Mouse (Mus musculus) midbrain, embryonic 12.5 days (tissue): ENCODE data around the gene Nkx6-2. TPM values are rescaled to one million over a fixed set of nuclear protein-coding genes. Genes with fewer than 3 reads are reported as not detected.

Source experiments
- ATAC-seq: fragments of 200-750 bp; cut with Nextera tagmentation; 2 replicates; pipeline ENCODE4 v1.8.0; 2017; ENCODE audit warnings: low read depth, moderate TSS enrichment, moderate library complexity; ENCODE audit not compliant: low FRiP score
- H3K27ac ChIP-seq: fragments of 300-500 bp; sonication (generic); replicated peaks from 2 replicates; pipeline ENCODE4 v1.5.1; 2016; ENCODE audit warnings: mild to moderate bottlenecking
- H3K27me3 ChIP-seq: fragments of 300-500 bp; sonication (generic); 2 replicates; pipeline ENCODE4 v1.6.1; 2016; ENCODE audit warnings: mild to moderate bottlenecking
- H3K36me3 ChIP-seq: fragments of 300-500 bp; sonication (generic); 2 replicates; pipeline ENCODE4 v1.6.1; 2016
- H3K4me1 ChIP-seq: fragments of 300-500 bp; sonication (generic); 2 replicates; pipeline ENCODE4 v1.6.1; 2016
- H3K4me2 ChIP-seq: fragments of 300-500 bp; sonication (generic); replicated peaks from 2 replicates; pipeline ENCODE4 v1.6.1; 2016; ENCODE audit warnings: mild to moderate bottlenecking, moderate library complexity
- H3K4me3 ChIP-seq: fragments of 300-500 bp; sonication (generic); 2 replicates; pipeline ENCODE4 v1.5.1; 2016; ENCODE audit warnings: mild to moderate bottlenecking
- H3K9ac ChIP-seq: fragments of 300-500 bp; sonication (generic); replicated peaks from 2 replicates; pipeline ENCODE4 v1.6.1; 2016; ENCODE audit warnings: mild to moderate bottlenecking, moderate library complexity
- H3K9me3 ChIP-seq: fragments of 300-500 bp; sonication (generic); 2 replicates; pipeline ENCODE4 v1.6.1; 2016; ENCODE audit warnings: mild to moderate bottlenecking
- WGBS: fragments of 180-500 bp; shearing (Covaris S2); methylation state at CpG from one replicate; pipeline ENCODE4 v1.1.7; 2016; 5-methylcytosine and 5-hydroxymethylcytosine counted together
- polyA plus RNA-seq: library from polyadenylated mRNA; unstranded; fragments of >200 nt; fragmentation: Nextera tagmentation; extraction: Ambion mirVana; gene quantifications from 2 replicates; pipeline ENCODE4 v1.2.1, GENCODE M21; 2016

Nkx6-2 gene
- polyA plus RNA-seq, 1 experiment from 2014 or later, result 27.4 TPM

- H3K4me1 ChIP-seq, result peaks cover 37% of the 10 kb centered on the region
- peaks cover 100% of the 10 kb centered on the region for H3K27me3 ChIP-seq
- H3K4me3 ChIP-seq, result peak overlapping the region; percentile 22
- no peak overlapping the region for H3K9ac ChIP-seq
- peak overlapping the region; percentile 27 for H3K4me2 ChIP-seq
- 1% methylated on average over 53 of the region's 53 CpGs for WGBS
- H3K36me3 ChIP-seq, result no peaks in the 10 kb centered on the region
- ATAC-seq, result no peak
- H3K9me3 ChIP-seq, result no peaks in the 10 kb centered on the region
- no peak overlapping the region for H3K27ac ChIP-seq
These were observed 1.9 kb upstream of the Nkx6-2 start for GRCm38 (mm10) chr7:139584221-139585175.

DNA sequence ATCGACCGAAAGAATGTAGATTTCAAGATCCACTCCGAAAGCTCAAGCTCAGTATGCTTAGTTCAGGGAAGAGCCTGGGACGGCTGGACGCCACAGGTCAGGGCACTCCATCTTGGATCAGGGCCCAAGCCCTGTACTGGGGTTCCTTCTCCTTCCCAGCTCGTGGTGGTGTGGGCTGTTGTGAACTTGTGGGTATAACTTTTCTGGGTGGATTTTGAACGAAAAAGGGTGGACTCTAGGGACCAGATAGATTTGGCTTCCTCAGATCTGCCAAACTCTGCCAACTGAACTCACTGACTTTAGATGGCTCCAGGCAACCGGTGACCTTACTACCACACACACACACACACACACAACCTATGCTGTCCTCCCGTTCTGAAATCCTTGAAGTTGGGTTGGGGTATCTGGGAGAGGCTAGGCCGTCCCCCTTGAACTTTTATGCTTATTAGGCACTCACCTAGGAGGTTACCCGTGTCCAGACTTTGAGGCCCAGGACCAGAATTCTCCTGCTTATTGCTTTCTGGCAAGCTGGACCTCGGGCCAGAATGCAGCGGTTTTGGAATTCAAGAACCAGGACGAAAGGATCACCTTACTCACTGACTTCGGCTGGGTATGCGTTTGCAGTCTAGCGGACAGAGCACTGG lies 619 bp upstream of the Nkx6-2 start:
- Histone ChIP-seq H3K9me3 (no peaks in the 10 kb centered on the region), H3K4me2 (peak overlapping the region; percentile 61), H3K36me3 (0 out of 2 replicates have a peak, but pooled peaks cover 4% of the 10 kb centered on the region), H3K4me3 (peak overlapping the region; percentile 47; the same call in 1 of the 2 replicates), H3K27ac (no peak overlapping the region), H3K27me3 (peaks cover 100% of the 10 kb centered on the region), H3K9ac (no peak overlapping the region), H3K4me1 (peaks cover 37% of the 10 kb centered on the region)
- ATAC-seq, result no peak
- WGBS, result 11% methylated on average over 17 of the region's 17 CpGs

DNA sequence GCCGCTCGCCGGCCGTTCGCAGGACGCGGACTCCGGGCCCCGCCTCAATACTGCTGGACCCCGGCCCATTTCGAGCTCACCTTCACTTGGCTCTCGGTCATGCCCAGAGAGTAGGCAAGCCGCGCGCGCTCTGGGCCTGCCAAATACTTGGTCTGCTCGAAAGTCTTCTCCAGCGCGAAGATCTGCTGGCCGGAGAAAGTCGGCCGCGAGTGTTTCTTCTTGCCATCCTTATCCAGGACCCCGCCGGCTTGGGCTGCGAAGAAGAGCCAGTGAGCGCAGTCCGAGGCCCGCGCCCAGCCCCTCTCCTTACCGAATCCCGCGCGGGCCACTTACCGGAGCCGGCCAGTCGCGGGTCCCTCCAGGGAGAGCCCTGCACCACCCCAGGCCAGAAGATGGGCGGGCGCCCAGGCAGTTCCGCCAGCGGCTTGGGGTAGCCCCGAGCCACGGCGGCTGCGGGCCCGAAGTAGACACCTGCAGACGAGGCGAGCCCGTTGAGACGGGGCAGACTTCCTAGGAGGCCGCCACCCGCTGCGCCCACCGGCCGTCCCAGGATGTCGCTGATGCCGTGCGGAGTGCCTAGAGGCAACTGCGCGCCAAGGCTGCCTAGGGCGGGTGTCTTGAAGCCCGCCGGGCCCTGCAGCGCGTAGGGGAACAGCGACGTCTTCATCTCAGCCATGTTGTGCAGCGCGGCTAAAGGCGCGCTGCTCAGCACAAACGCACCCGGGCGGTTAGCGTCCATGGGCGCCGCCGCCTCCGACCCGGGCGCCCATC lies 611 bp downstream of the Nkx6-2 start:
- Histone ChIP-seq H3K27ac (peak overlapping the region; percentile 16; the same call in 1 of the 2 replicates), H3K27me3 (peaks cover 100% of the 10 kb centered on the region), H3K4me1 (peaks cover 37% of the 10 kb centered on the region), H3K4me3 (peak overlapping the region; percentile 47), H3K36me3 (0 out of 2 replicates have a peak, but pooled peaks cover 4% of the 10 kb centered on the region), H3K9ac (peak overlapping the region; percentile 42), H3K9me3 (no peaks in the 10 kb centered on the region), H3K4me2 (peak overlapping the region; percentile 61)
- WGBS, result under 1% methylated on average over 82 of the region's 82 CpGs
- ATAC-seq, result peak; percentile 55

- H3K4me2 ChIP-seq, result peak overlapping the region; percentile 61
- 0 out of 2 replicates have a peak, but pooled peaks cover 4% of the 10 kb centered on the region for H3K36me3 ChIP-seq
- WGBS, result under 1% methylated on average over 78 of the region's 78 CpGs
- H3K9me3 ChIP-seq, result no peaks in the 10 kb centered on the region
- ATAC-seq, result no peak
- peaks cover 100% of the 10 kb centered on the region for H3K27me3 ChIP-seq
- no peak overlapping the region; the same call in 1 of the 2 replicates for H3K27ac ChIP-seq
- peaks cover 37% of the 10 kb centered on the region for H3K4me1 ChIP-seq
- H3K4me3 ChIP-seq, result peak overlapping the region; percentile 47
- H3K9ac ChIP-seq, result peak overlapping the region; percentile 42; the same call in 1 of the 2 replicates
These were observed 1.5 kb downstream of the Nkx6-2 start for GRCm38 (mm10) chr7:139580851-139581775.

- Histone ChIP-seq H3K4me3 (peak overlapping the region; percentile 47), H3K9me3 (no peaks in the 10 kb centered on the region), H3K36me3 (0 out of 2 replicates have a peak, but pooled peaks cover 4% of the 10 kb centered on the region), H3K4me1 (peaks cover 22% of the 10 kb centered on the region), H3K27ac (no peak overlapping the region), H3K4me2 (peak overlapping the region; percentile 61), H3K27me3 (peaks cover 99% of the 10 kb centered on the region), H3K9ac (0 out of 2 replicates have a peak overlapping the region, but pooled peaks have one; percentile 44)
- whole genome bisulfite sequencing, result 54% methylated on average over 21 of the region's 21 CpGs
- no peak for ATAC-seq
These were observed 3.2 kb downstream of the Nkx6-2 start for GRCm38 (mm10) chr7:139579261-139579905.

DNA sequence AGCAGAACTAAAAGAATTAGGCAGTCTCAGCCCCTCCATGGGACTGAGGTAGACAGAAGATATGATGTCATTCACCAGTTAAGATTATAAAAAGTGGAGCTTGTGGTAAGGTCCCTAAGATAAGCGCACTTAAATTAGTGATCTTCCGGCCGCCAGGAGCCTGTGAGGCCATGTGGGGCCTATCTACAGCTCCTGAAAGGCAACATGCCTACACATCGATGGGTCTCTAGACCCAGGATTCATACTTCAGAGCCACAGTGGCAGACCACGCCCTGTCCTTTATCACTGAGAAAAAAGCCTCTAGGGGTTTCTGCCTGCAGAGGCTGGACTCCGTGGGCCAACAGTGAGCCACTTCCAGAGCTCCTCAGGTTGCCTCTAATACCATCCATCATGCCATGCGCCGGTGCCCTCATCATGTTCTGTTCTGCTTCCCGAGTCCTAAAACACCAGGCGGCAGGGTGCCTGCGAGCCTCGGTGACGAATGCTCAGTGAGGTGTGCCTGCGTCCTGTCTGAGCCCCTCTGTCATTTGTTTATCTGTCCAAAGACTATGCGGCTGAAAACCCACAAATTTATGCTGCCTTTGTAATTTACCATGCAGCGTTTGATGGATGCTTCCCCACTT lies 6.4 kb downstream of the Nkx6-2 start:
- Histone ChIP-seq H3K27me3 (peaks cover 87% of the 10 kb centered on the region), H3K4me3 (no peak overlapping the region), H3K36me3 (0 out of 2 replicates have a peak, but pooled peaks cover 4% of the 10 kb centered on the region), H3K27ac (no peak overlapping the region), H3K9ac (no peak overlapping the region), H3K9me3 (no peaks in the 10 kb centered on the region), H3K4me2 (no peak overlapping the region), H3K4me1 (peaks cover 4% of the 10 kb centered on the region)
- no peak for ATAC-seq
- WGBS, result 77% methylated on average over 16 of the region's 16 CpGs

DNA sequence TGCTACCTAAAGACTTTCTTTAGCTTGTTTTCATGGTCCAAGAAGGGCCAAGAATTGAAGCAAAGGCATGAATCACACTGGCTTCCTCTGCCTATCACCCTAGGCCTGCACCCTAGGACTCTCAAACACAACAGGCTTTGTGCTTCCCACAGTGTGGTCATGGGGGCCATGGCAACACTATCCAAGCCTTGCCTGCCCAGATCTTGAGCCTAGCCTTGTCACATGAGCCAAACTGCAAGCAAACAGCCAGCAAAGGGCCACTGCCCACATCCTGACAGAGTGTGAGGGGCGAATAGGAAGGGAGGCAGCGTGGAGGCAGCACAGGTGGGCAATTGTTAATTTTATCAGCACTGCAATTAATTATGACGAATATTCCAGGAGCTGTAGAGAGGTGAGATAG lies 9.9 kb downstream of the Nkx6-2 start:
- WGBS, result 90% methylated on average over 3 of the region's 3 CpGs
- Histone ChIP-seq H3K27me3 (peaks cover 76% of the 10 kb centered on the region), H3K4me3 (no peak overlapping the region), H3K9ac (no peak overlapping the region), H3K4me2 (no peak overlapping the region), H3K36me3 (no peaks in the 10 kb centered on the region), H3K4me1 (no peaks in the 10 kb centered on the region), H3K27ac (no peak overlapping the region), H3K9me3 (no peaks in the 10 kb centered on the region)
- ATAC-seq, result no peak

DNA sequence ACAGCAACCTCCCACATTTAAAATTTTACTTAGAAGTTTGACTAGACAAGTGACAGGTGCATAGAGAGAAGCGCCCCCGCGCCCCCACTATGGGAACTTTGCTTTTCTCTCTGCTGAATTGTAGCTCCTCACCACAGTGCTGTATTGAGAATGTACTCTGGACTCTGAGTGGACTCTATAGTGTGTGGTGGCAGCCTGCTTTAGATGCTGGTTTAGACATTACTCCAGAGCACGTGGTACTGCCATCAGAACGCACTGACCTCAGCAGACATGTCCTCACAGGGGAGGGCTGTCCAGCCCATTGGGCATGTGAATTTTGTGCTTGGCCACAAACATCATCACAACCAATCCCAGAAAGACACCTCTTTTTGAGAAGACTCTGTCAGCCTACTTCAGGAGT lies 11.8 kb downstream of the Nkx6-2 start:
- 94% methylated on average over 5 of the region's 5 CpGs for WGBS
- Histone ChIP-seq H3K4me2 (no peak overlapping the region), H3K36me3 (no peaks in the 10 kb centered on the region)

DNA sequence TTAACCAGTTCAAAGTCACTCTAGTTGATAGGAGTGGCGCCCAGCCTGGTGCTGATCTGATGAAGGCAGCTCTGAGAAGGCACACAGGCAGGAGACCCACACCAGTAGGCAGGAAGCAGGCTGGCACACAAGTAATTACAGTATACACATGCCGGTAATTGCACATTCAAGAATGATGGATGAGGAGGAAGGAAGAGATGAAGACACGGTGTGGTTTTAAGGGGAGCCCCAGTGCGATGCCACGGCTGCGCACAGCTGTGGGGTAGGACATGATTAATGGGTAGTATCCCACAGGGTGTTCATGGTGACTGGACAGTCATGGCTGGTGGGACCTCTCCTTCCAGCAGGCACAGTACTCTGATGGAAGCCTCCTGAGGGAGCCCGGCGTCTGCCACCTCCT lies 16.1 kb downstream of the Nkx6-2 start:
- H3K27me3 ChIP-seq, result peaks cover 74% of the 10 kb centered on the region
- H3K4me3 ChIP-seq, result no peak overlapping the region
- WGBS, result 90% methylated on average over 8 of the region's 8 CpGs
- no peaks in the 10 kb centered on the region for H3K36me3 ChIP-seq
- H3K9ac ChIP-seq, result no peak overlapping the region
- no peak overlapping the region for H3K4me2 ChIP-seq
- no peaks in the 10 kb centered on the region for H3K9me3 ChIP-seq
- no peak overlapping the region for H3K27ac ChIP-seq
- H3K4me1 ChIP-seq, result peaks cover 4% of the 10 kb centered on the region; the same call in 1 of the 2 replicates
- ATAC-seq, result no peak

More for the DNA sequence above, 11.8 kb downstream of the Nkx6-2 start:
- H3K9ac ChIP-seq, result no peak overlapping the region
- ATAC-seq, result no peak
- no peaks in the 10 kb centered on the region for H3K9me3 ChIP-seq
- no peaks in the 10 kb centered on the region for H3K4me1 ChIP-seq
- H3K27ac ChIP-seq, result no peak overlapping the region
- peaks cover 74% of the 10 kb centered on the region for H3K27me3 ChIP-seq
- H3K4me3 ChIP-seq, result no peak overlapping the region

- ATAC-seq, result no peak
- H3K4me1 ChIP-seq, result peaks cover 4% of the 10 kb centered on the region; the same call in 1 of the 2 replicates
- no peaks in the 10 kb centered on the region for H3K9me3 ChIP-seq
- no peak overlapping the region for H3K9ac ChIP-seq
- H3K4me3 ChIP-seq, result no peak overlapping the region
- peaks cover 76% of the 10 kb centered on the region for H3K27me3 ChIP-seq
- whole genome bisulfite sequencing, result 74% methylated on average over 6 of the region's 6 CpGs
- H3K36me3 ChIP-seq, result no peaks in the 10 kb centered on the region
- no peak overlapping the region for H3K4me2 ChIP-seq
- no peak overlapping the region for H3K27ac ChIP-seq
These were observed 16.6 kb downstream of the Nkx6-2 start for GRCm38 (mm10) chr7:139565998-139566397.
